Comparison of ENCODE assay signal across 18 mouse cellular contexts in the genomic region with DNA sequence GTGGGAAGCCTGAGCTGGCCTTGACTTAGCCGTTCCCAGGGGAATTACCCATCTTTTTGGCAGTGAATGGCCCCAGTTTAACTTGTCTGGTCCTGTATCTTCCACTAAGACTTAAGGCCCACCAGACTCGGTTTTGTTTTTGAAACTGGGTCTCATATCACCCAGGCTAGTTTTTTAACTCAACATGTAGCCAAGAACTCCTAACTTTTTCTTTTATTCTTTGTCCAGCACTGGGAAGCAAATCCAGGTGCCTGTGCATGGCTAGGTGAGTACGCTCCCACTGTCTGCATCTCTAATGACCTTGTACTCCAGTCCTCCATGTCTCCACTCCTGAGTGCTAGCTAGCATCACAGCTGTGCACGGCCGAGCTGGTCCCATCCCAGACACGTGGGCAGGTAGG. TPM values are rescaled to one million over a fixed set of nuclear protein-coding genes. Genes with fewer than 3 reads are reported as not detected.
A peak's percentile ranks its signal among the peaks of the same experiment; 100 is the strongest.
DNase-seq lines count a peak whose midpoint lies in the region; ATAC-seq and TF ChIP-seq lines count a peak whose summit lies in the region.
"Had no signal": no experiment of that assay in that cellular context is flagged by ENCODE, and none has a peak within 500 bp of the region (broad histone marks: within the 10 kb centered on the region; RNA-seq: fewer than 3 reads in every experiment).

No protein-coding gene starts in this region.

- H3K9ac ChIP-seq in kidney, embryonic 16.5 days (replicated peaks; ENCODE audit: low read length) = no peak overlapping the region
- no peak overlapping the region for H3K9ac ChIP-seq in ES-Bruce4 (ENCODE audit: low read depth, poor library complexity, severe bottlenecking)
- no peak overlapping the region for H3K9ac ChIP-seq in heart, embryonic 11.5 days (ENCODE audit: low read depth, low read length)
- H3K9ac ChIP-seq: limb, embryonic 15.5 days; lung, embryonic 15.5 days had no signal

- no peak for TF ChIP-seq CTCF in ES-Bruce4 (IDR thresholded peaks at IDR 0.05; ENCODE audit: low read depth, low read length)

- H3K36me3 ChIP-seq in kidney, embryonic 16.5 days (ENCODE audit: insufficient read depth, low read length) = peaks cover 20% of the 10 kb centered on the region; the same call in 1 of the 2 replicates
- H3K36me3 ChIP-seq in ES-Bruce4 (ENCODE audit: control insufficient read depth, insufficient read depth, low read length, poor library complexity, severe bottlenecking) = peaks cover 4% of the 10 kb centered on the region
- H3K36me3 ChIP-seq in embryonic facial prominence, embryonic 10.5 days (replicated peaks) = peaks cover 37% of the 10 kb centered on the region
- 0 out of 2 replicates have a peak, but pooled peaks cover 2% of the 10 kb centered on the region for H3K36me3 ChIP-seq in heart, embryonic 11.5 days (ENCODE audit: control insufficient read depth, insufficient read depth, low read length)

- DNase-seq in gastrocnemius, postnatal 25 days = peak; percentile 13
- DNase-seq in gastrocnemius, adult 8-10 months (ENCODE audit: low spot score in 2 of 2) = no peak
- no peak for DNase-seq in kidney, adult 9 months
- no peak for DNase-seq in embryonic facial prominence, embryonic 10.5 days (ENCODE audit: low spot score)
- DNase-seq in adrenal gland, adult (ENCODE audit: inconsistent age in 2 of 2, low spot score in 1 of 2) = no peak
- DNase-seq: gastrocnemius, postnatal 14 days; thymus, postnatal 14 days had no signal

- WGBS in kidney, embryonic 16.5 days = 70% methylated on average over 6 of the region's 6 CpGs
- 81% methylated on average over 6 of the region's 6 CpGs for WGBS in embryonic facial prominence, embryonic 10.5 days
- 82% methylated on average over 6 of the region's 6 CpGs for whole genome bisulfite sequencing in heart, embryonic 11.5 days (ENCODE audit: insufficient replicate concordance)

- no peak for ATAC-seq in kidney, embryonic 16.5 days (ENCODE audit: low FRiP score, low TSS enrichment)
- ATAC-seq in heart, embryonic 11.5 days (replicated peaks; ENCODE audit: insufficient number of reproducible peaks, low FRiP score, low TSS enrichment) = no peak
- ATAC-seq: CD4-positive, CD25-positive, alpha-beta regulatory T cell, adult 4 months had no signal

- peak overlapping the region; percentile 99; the same call in 1 of the 2 replicates for H3K27ac ChIP-seq in kidney, embryonic 16.5 days (ENCODE audit: low read length)
- peak overlapping the region; percentile 13; the same call in 1 of the 2 replicates for H3K27ac ChIP-seq in ES-Bruce4 (ENCODE audit: insufficient read depth, low read length)
- H3K27ac ChIP-seq in embryonic facial prominence, embryonic 10.5 days (replicated peaks) = no peak overlapping the region
- no peak overlapping the region for H3K27ac ChIP-seq in heart, embryonic 11.5 days (ENCODE audit: low read depth, low read length)
- H3K27ac ChIP-seq: heart, embryonic 13.5 days; left cerebral cortex, adult 2 months; limb, embryonic 15.5 days; lung, embryonic 15.5 days had no signal

- H3K4me2 ChIP-seq in kidney, embryonic 16.5 days (replicated peaks; ENCODE audit: low read depth, low read length) = no peak overlapping the region
- no peak overlapping the region for H3K4me2 ChIP-seq in heart, embryonic 11.5 days

- TF ChIP-seq POLR2A in ES-Bruce4 (IDR thresholded peaks at IDR 0.05; ENCODE audit: insufficient read depth, low read length) = no peak

- H3K4me3 ChIP-seq in kidney, embryonic 16.5 days (ENCODE audit: low read length) = no peak overlapping the region
- H3K4me3 ChIP-seq in ES-Bruce4 (ENCODE audit: low read depth, low read length) = no peak overlapping the region
- 0 out of 2 replicates have a peak overlapping the region, but pooled peaks have one; percentile 78 for H3K4me3 ChIP-seq in embryonic facial prominence, embryonic 10.5 days
- H3K4me3 ChIP-seq in heart, embryonic 11.5 days (ENCODE audit: low read depth, low read length) = no peak overlapping the region
- H3K4me3 ChIP-seq: erythroblast, embryonic 14.5 days; left cerebral cortex, adult 2 months; lung, embryonic 15.5 days; myocyte had no signal

- H3K4me1 ChIP-seq in kidney, embryonic 16.5 days (ENCODE audit: insufficient read depth, low read length) = peaks cover 26% of the 10 kb centered on the region
- peaks cover 3% of the 10 kb centered on the region for H3K4me1 ChIP-seq in ES-Bruce4 (ENCODE audit: control insufficient read depth, insufficient read depth, low read length)
- H3K4me1 ChIP-seq in embryonic facial prominence, embryonic 10.5 days = peaks cover 31% of the 10 kb centered on the region
- H3K4me1 ChIP-seq in heart, embryonic 11.5 days (ENCODE audit: control insufficient read depth, insufficient read depth, low read length) = peaks cover 16% of the 10 kb centered on the region

- H3K27me3 ChIP-seq in kidney, embryonic 16.5 days (ENCODE audit: insufficient read depth, low read length) = no peaks in the 10 kb centered on the region
- no peaks in the 10 kb centered on the region for H3K27me3 ChIP-seq in ES-Bruce4 (ENCODE audit: control insufficient read depth, insufficient read depth, low read length, poor library complexity, severe bottlenecking)
- H3K27me3 ChIP-seq in embryonic facial prominence, embryonic 10.5 days (replicated peaks; ENCODE audit: low read depth, poor library complexity, severe bottlenecking) = no peaks in the 10 kb centered on the region
- no peaks in the 10 kb centered on the region for H3K27me3 ChIP-seq in heart, embryonic 11.5 days (ENCODE audit: control insufficient read depth, insufficient read depth, low read length)
- H3K27me3 ChIP-seq: heart, embryonic 13.5 days; limb, embryonic 15.5 days; lung, embryonic 15.5 days had no signal

- no peak for TF ChIP-seq EP300 in ES-Bruce4 (IDR thresholded peaks at IDR 0.05; ENCODE audit: insufficient read depth, low read depth, low read length)

- no peaks in the 10 kb centered on the region for H3K9me3 ChIP-seq in kidney, embryonic 16.5 days (ENCODE audit: low read length)
- no peaks in the 10 kb centered on the region for H3K9me3 ChIP-seq in ES-Bruce4 (replicated peaks; ENCODE audit: control insufficient read depth, insufficient read depth, low read length, poor library complexity, severe bottlenecking)
- H3K9me3 ChIP-seq in embryonic facial prominence, embryonic 10.5 days = no peaks in the 10 kb centered on the region
- no peaks in the 10 kb centered on the region for H3K9me3 ChIP-seq in heart, embryonic 11.5 days (replicated peaks; ENCODE audit: control insufficient read depth, low read length)
- H3K9me3 ChIP-seq: heart, embryonic 13.5 days; limb, embryonic 15.5 days; lung, embryonic 15.5 days had no signal

RNA-seq across cellular contexts. Expression of a gene that starts 2.6 kb away (rescaled TPM):
- total RNA-seq in gastrocnemius, postnatal 25 days (2021) = 10 to 100 TPM; 69.3 to 82.6 TPM
- 10 to 100 TPM; 55.1 to 68.1 (median 64.3) TPM for total RNA-seq in gastrocnemius, adult 8-10 months (2022)
- 859 and 884 TPM in 2 replicates for polyA plus RNA-seq in kidney, embryonic 16.5 days (2015; fragmentation: Nextera tagmentation; extraction: Ambion mirVana)
- 1,045 and 1,093 TPM in 2 replicates for polyA plus RNA-seq in ES-Bruce4 (2011; ENCODE audit: insufficient read depth, insufficient read length, low read depth, missing spikeins)
- polyA plus RNA-seq in embryonic facial prominence, embryonic 10.5 days (2016; fragmentation: Nextera tagmentation; extraction: Ambion mirVana) = 961 and 969 TPM in 2 replicates
- 255 and 322 TPM in 2 replicates for polyA plus RNA-seq in heart, embryonic 11.5 days (2014; fragmentation: Nextera tagmentation; extraction: Ambion mirVana)

RNA-seq across cellular contexts. Expression of a gene that starts 2.9 kb away (rescaled TPM):
- 10 to 100 TPM; 19.3 to 24.1 TPM for total RNA-seq in gastrocnemius, postnatal 25 days (2021)
- 10 to 100 TPM; 33.1 to 43.7 (median 34.2) TPM for total RNA-seq in gastrocnemius, adult 8-10 months (2022)
- polyA plus RNA-seq in kidney, embryonic 16.5 days (2015; fragmentation: Nextera tagmentation; extraction: Ambion mirVana) = 35.1 and 39.0 TPM in 2 replicates
- polyA plus RNA-seq in ES-Bruce4 (2011; ENCODE audit: insufficient read depth, insufficient read length, low read depth, missing spikeins) = 18.3 and 20.3 TPM in 2 replicates
- 30.8 and 31.9 TPM in 2 replicates for polyA plus RNA-seq in embryonic facial prominence, embryonic 10.5 days (2016; fragmentation: Nextera tagmentation; extraction: Ambion mirVana)
- 23.5 and 25.7 TPM in 2 replicates for polyA plus RNA-seq in heart, embryonic 11.5 days (2014; fragmentation: Nextera tagmentation; extraction: Ambion mirVana)

RNA-seq across cellular contexts. Expression of a gene that starts 36.5 kb away (rescaled TPM):
- 1 to 10 TPM; 6.0 to 9.4 TPM for total RNA-seq in gastrocnemius, postnatal 25 days (2021)
- total RNA-seq in gastrocnemius, adult 8-10 months (2022) = 1 to 10 TPM; 2.4 to 3.8 (median 3.1) TPM
- 28.4 and 28.7 TPM in 2 replicates for polyA plus RNA-seq in kidney, embryonic 16.5 days (2015; fragmentation: Nextera tagmentation; extraction: Ambion mirVana)
- polyA plus RNA-seq in ES-Bruce4 (2011; ENCODE audit: insufficient read depth, insufficient read length, low read depth, missing spikeins) = 28.4 and 31.8 TPM in 2 replicates
- 25.3 and 25.7 TPM in 2 replicates for polyA plus RNA-seq in embryonic facial prominence, embryonic 10.5 days (2016; fragmentation: Nextera tagmentation; extraction: Ambion mirVana)
- 23.2 and 26.3 TPM in 2 replicates for polyA plus RNA-seq in heart, embryonic 11.5 days (2014; fragmentation: Nextera tagmentation; extraction: Ambion mirVana)

RNA-seq across cellular contexts. Expression of a gene that starts 43.7 kb away (rescaled TPM):
- not detected for total RNA-seq in gastrocnemius, postnatal 25 days (2021)
- total RNA-seq in gastrocnemius, adult 8-10 months (2022) = not detected
- 2.9 and 3.0 TPM in 2 replicates for polyA plus RNA-seq in kidney, embryonic 16.5 days (2015; fragmentation: Nextera tagmentation; extraction: Ambion mirVana)
- polyA plus RNA-seq in ES-Bruce4 (2011; ENCODE audit: insufficient read depth, insufficient read length, low read depth, missing spikeins) = 4.2 and 4.4 TPM in 2 replicates
- 0.54 and 0.56 TPM in 2 replicates for polyA plus RNA-seq in embryonic facial prominence, embryonic 10.5 days (2016; fragmentation: Nextera tagmentation; extraction: Ambion mirVana)
- 0.92 and 1.1 TPM in 2 replicates for polyA plus RNA-seq in heart, embryonic 11.5 days (2014; fragmentation: Nextera tagmentation; extraction: Ambion mirVana)
- total RNA-seq: megakaryocyte-erythroid progenitor cell, adult 5-6 weeks had no signal
- polyA plus RNA-seq: CD4-positive, CD25-positive, alpha-beta regulatory T cell, adult 4 months; erythroblast, embryonic 14.5 days had no signal

RNA-seq across cellular contexts. Expression of a gene that starts 50.4 kb away (rescaled TPM):
- total RNA-seq in gastrocnemius, postnatal 25 days (2021) = 10 to 100 TPM in 1 of 2 experiments, 1 to 10 TPM in 1; 9.4 to 15.4 TPM
- 1 to 10 TPM; 5.5 to 9.6 (median 8.4) TPM for total RNA-seq in gastrocnemius, adult 8-10 months (2022)
- polyA plus RNA-seq in kidney, embryonic 16.5 days (2015; fragmentation: Nextera tagmentation; extraction: Ambion mirVana) = 230 and 247 TPM in 2 replicates
- polyA plus RNA-seq in ES-Bruce4 (2011; ENCODE audit: insufficient read depth, insufficient read length, low read depth, missing spikeins) = 5.9 and 6.7 TPM in 2 replicates
- 13.1 and 24.6 TPM in 2 replicates for polyA plus RNA-seq in embryonic facial prominence, embryonic 10.5 days (2016; fragmentation: Nextera tagmentation; extraction: Ambion mirVana)
- 6.8 and 8.6 TPM in 2 replicates for polyA plus RNA-seq in heart, embryonic 11.5 days (2014; fragmentation: Nextera tagmentation; extraction: Ambion mirVana)

Comparison
In these comparisons a context has a peak if more than half of its experiments do, and no peak if none do; other contexts are left out.
1. H3K27ac ChIP-seq: peak in kidney, embryonic 16.5 days (single experiment) and ES-Bruce4 (single experiment); none in embryonic facial prominence, embryonic 10.5 days (single experiment) and heart, embryonic 11.5 days (single experiment).